Mouse (Mus musculus) hindlimb bud, embryonic 11.5 days (tissue): ENCODE measurements around the gene Olfr618.
"Not testable (repeated sequence)": the region's sequence is repeated elsewhere in the genome, so short reads cannot be mapped to it uniquely, and the experiment has no call there.

ENCODE experiments used
- DNase-seq: peaks from one replicate; pipeline ENCODE4 v3.0.0-alpha.2; 2012; ENCODE audit warnings: low read depth, low spot score; ENCODE audit errors: extremely low spot score

The Olfr618 gene

DNA sequence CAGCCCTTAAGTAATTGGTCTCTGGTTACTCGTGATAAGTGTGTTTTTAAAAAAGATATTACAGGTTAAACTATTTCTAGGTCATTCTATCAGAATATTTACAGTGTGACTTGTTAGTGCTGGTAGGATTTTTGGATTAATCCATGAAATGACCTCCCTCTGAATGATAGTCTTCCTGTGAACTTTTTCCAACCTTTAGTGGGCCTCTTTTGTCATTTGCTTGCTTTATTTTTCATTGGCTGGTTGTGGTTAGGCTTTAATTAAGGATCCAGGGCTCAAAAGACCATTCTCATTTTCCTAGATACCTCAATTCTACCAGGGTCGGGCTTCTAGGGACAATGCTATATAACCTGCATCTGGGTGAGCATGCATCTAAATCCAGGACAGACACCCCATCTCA lies at the start of gene Olfr618:
Gene Olfr618 (plus strand): TSS at position 301 of the 400 bp plus-strand sequence.
- no peak for DNase-seq

DNA sequence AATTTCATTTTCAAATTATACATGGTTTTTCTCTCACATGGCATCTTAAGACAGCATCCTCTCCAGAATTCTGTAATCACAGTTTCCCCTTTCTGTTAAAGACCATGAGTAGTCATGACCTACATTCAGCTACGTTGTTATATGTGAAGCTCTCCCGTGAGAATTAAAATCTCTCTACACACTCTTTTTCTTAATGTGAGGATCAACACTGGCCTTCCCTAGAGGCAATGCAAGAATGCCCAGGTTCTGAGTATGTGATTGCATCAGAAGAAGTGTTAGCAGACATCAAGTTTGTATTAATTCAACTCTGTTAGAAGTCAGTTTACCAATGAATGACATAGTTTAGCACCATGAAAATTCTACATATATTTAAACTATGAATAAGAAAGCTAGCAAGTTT lies 47.3 kb upstream of the Olfr618 start, which contains the start of gene Olfr612:
Gene Olfr612 (minus strand): TSS at position 101 of the 400 bp plus-strand sequence.
- DNase-seq, result not testable (repeated sequence)

DNA sequence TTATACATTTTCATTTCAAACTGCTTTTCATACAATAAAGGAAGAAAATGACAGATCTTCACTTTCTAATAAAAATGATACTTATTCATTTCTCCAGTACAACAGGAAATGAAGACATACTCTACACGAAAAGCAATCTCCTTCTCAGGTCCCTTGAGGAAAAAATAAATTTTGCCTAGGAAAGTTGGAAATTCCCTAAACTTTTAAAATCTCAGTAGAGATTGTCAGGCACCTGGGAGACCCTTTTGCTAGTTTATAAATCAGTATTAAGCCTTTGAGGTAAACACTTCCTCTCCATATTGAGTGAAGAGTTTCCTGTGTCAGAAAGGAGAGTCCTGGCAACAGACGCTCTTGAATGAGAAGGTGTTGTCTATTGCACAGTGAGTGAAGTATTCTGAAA lies 42.1 kb upstream of the Olfr618 start, which contains the start of gene Olfr613:
Gene Olfr613 (plus strand): TSS at position 301 of the 400 bp plus-strand sequence.
- no peak for DNase-seq

DNA sequence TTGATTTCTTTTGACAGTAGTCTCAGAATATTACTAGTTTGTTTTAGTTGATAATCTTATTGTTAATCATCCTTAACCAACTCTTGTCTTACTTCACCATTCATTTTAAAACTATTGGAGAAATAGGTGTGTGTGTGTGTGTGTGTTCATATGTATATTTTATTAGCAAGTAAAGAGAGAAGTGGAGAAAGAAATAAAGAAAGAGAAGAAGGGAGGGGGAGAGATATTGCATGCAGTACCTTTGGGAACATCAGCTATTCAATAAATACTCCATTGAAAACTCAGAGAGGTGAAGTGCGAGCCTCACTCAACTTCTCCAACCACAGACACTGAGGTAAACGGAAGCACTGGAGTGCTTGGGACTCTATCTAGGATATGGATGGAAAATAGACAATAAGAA lies 34.1 kb upstream of the Olfr618 start, which contains the start of gene Olfr615:
Gene Olfr615 (plus strand): TSS at position 301 of the 400 bp plus-strand sequence.
- no peak for DNase-seq

DNA sequence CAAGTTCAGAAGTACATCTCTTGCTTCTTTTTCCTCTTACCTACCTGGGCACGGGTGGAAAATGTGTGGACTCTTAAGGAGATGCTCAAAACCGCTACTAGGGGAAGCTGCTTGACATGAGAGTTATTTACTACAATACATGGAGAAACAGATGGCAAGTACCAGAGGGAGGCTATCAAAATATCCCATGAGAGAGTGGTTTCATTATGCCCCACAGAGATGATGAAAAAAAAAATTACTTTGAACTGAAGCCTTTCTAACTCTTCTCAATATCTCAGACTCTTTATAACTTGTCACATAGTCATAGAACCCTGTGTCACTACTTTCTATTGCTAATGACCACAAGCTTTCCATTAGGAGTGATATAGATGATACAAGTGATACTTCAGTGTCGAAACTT lies 20.9 kb upstream of the Olfr618 start, which contains the start of gene Olfr616:
Gene Olfr616 (minus strand): TSS at position 101 of the 400 bp plus-strand sequence.
- no peak for DNase-seq

DNA sequence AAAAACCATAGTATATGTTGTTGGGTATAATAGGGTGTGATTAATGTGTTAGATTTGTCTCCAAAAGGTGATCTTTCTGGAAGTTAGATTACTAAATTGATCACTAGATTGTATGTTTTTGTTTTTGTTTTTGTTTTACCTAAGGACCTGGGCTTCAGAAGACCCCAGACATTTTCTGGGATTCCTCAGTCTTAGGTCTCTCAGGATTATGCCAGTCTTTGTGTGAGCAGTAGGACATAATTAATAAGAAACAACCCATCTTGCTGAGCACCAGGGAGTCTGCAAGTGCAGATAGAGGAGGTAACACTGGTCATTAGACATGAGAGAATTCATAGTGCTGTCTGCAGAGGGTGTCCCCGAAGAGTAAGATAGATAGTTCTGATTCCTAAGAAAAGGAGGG lies 17.1 kb upstream of the Olfr618 start, which contains the start of gene Olfr617:
Gene Olfr617 (plus strand): TSS at position 301 of the 400 bp plus-strand sequence.
- DNase-seq, result no peak

DNA sequence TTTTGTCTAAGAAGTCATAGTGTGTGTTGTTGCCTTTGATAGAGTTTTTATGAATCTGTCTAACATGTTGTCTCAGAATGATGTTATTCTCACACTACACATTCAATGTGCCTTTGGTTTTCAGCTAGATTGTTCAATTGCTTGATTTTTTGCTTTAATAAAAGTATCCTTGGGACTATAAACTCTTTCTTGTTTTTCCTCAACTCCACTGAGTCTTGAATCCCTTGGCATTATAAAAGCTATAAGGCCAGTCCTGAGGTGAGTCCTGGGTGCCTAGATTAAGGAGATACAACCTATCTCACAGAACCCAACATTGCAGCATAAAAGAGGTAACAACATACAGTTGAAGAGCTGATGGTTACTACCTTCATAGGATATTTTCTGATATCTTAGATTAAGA lies 10.4 kb downstream of the Olfr618 start, which contains the start of gene Olfr619:
Gene Olfr619 (plus strand): TSS at position 301 of the 400 bp plus-strand sequence.
- no peak for DNase-seq

DNA sequence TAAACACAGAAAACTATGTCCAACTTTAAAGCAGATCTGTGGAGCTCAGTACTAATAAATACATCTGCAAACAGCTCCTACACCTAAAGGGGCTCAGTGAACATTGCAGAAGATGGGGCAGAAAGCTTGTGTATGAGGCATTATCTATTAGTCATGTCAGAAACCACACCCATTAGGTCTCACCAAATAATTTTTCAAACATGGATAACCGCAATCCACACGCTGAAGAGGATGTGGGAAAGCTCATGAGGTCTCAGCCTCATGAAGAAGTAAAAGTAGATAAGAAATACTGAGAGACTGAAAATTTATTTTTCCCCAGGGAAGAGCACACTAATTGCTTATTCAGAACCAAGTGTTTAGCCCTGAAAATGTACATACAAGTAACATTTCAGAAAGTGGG lies 17.5 kb downstream of the Olfr618 start:
- no peak for DNase-seq

DNA sequence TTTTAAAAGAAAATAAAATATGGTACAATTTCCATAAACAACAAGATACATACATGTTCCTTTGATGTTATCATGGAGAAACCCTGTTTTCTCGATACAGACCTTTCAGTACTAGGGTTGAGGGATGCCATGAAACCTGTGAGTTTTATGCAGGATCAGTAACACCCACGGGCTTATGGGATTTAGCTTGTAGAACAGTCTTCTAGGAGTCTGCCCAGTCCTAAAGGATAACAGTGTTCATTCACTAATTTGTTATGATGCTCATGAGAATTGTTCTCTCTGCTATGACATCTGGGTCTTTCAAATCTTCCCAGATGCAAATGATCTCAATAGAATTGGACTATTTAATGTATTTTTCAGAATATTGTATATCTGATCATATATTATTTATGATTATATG lies 22.5 kb downstream of the Olfr618 start, which contains the start of gene Olfr620:
Gene Olfr620 (minus strand): TSS at position 101 of the 400 bp plus-strand sequence.
- DNase-seq, result no peak

DNA sequence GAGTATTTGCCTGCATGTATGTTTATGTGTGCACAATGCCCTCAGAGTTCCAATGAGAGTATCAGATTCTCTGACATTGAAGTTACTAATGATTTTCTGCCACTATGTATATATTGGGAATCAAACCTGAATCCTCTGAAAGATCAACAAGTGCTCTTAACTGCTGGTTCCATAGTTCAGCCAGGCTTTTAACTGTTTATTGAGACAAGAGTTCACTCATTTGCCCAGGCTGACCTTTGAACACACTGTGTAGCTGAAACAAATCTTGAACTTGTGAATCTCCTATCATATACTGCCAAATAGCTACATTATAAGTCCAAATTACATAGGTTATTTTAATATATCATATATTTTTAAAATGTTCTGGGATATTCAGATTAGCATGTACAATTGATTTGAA lies 46.9 kb downstream of the Olfr618 start:
- no peak for DNase-seq

DNA sequence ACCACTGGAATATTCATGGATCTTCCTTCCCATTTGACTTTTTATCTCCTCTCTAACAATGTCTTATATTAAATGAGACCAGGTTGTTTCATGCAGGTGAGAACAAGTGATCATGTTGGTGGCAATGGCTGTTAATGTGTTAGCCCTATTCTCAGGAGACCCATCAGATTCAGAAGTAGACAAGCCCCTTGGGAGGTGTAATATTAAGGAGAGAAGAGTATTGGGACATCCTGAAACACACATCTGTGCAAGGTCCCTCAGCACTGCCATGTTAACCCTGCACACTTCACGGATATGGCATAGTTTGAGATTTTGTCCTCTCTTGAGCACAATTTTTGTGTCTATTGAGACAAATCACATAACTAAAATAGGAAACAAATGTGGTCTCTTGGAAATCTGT lies 52.7 kb downstream of the Olfr618 start, which contains the start of gene Olfr622:
Gene Olfr622 (minus strand): TSS at position 101 of the 400 bp plus-strand sequence.
- DNase-seq, result no peak

DNA sequence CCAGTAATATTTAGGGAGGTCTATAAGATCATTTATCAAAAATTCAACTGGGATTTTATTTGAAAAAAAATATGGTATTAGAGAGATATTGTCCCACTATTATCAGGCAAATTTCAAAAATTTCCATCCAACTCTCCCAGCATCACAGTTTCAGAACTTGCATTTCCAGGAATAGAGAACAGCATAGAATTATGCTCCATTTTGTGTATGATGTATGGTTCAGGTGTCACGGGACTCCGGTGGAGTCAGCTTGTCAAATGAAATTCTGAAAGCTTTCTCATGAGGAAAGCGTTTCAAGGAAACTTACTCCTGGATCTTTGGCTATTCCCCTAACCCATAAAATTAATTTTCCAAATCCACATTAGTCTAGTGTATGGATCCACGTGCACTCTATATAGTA lies 54.2 kb downstream of the Olfr618 start:
- DNase-seq, result no peak
